Mouse (Mus musculus) intestine, postnatal 0 days (tissue): ENCODE measurements around the gene Trim38. TPM values are rescaled to one million over a fixed set of nuclear protein-coding genes. Genes with fewer than 3 reads are reported as not detected.

Source experiments
- ATAC-seq: fragments of 200-750 bp; cut with Nextera tagmentation; 2 replicates; pipeline ENCODE4 v1.8.0; 2017; ENCODE audit warnings: mild to moderate bottlenecking, moderate TSS enrichment, moderate library complexity
- H3K27ac ChIP-seq: fragments of 300-500 bp; sonication (generic); 2 replicates; pipeline ENCODE4 v1.5.1; 2014; ENCODE audit warnings: mild to moderate bottlenecking, low read depth, low read length, moderate library complexity
- H3K27me3 ChIP-seq: fragments of 300-500 bp; sonication (generic); replicated peaks from 2 replicates; pipeline ENCODE4 v1.6.1; 2014; ENCODE audit warnings: low read length, mixed read lengths; ENCODE audit not compliant: control insufficient read depth, insufficient read depth
- H3K36me3 ChIP-seq: fragments of 300-500 bp; sonication (generic); 2 replicates; pipeline ENCODE4 v1.6.1; 2014; ENCODE audit warnings: mild to moderate bottlenecking, moderate library complexity; ENCODE audit not compliant: control insufficient read depth, insufficient read depth
- H3K4me1 ChIP-seq: fragments of 300-500 bp; sonication (generic); replicated peaks from 2 replicates; pipeline ENCODE4 v1.6.1; 2014; ENCODE audit warnings: antibody characterized with exemption, low read length, mixed read lengths; ENCODE audit not compliant: control insufficient read depth, insufficient read depth
- H3K4me2 ChIP-seq: fragments of 300-500 bp; sonication (generic); replicated peaks from 2 replicates; pipeline ENCODE4 v1.6.1; 2014; ENCODE audit warnings: low read depth, mild to moderate bottlenecking, moderate library complexity
- H3K4me3 ChIP-seq: fragments of 300-500 bp; sonication (generic); 2 replicates; pipeline ENCODE4 v1.5.1; 2014; ENCODE audit warnings: low read depth, low read length
- H3K9ac ChIP-seq: fragments of 300-500 bp; sonication (generic); 2 replicates; pipeline ENCODE4 v1.6.1; 2014; ENCODE audit warnings: mild to moderate bottlenecking, low read depth, low read length
- H3K9me3 ChIP-seq: fragments of 300-500 bp; sonication (generic); 2 replicates; pipeline ENCODE4 v1.6.1; 2016; ENCODE audit warnings: mixed run types; ENCODE audit not compliant: control insufficient read depth
- CTCF ChIP-seq: sonication (generic); IDR thresholded peaks from 2 replicates; pipeline ENCODE4 v1.5.1; 2016; ENCODE audit warnings: low read depth, mild to moderate bottlenecking, control low read depth, antibody characterized with exemption, moderate library complexity
- WGBS: fragments of 180-500 bp; shearing (Covaris S2); extraction: QIAGEN DNeasy Blood & Tissue Kit; methylation state at CpG from one replicate; pipeline ENCODE4 v1.1.7; 2014; 5-methylcytosine and 5-hydroxymethylcytosine counted together
- polyA plus RNA-seq: library from polyadenylated mRNA; unstranded; fragments of >200 nt; fragmentation: Nextera tagmentation; extraction: Ambion mirVana; gene quantifications from 2 replicates; pipeline ENCODE4 v1.2.1, GENCODE M21; 2015

Trim38 gene
- polyA plus RNA-seq, 1 experiment from 2014 or later = not detected

DNA sequence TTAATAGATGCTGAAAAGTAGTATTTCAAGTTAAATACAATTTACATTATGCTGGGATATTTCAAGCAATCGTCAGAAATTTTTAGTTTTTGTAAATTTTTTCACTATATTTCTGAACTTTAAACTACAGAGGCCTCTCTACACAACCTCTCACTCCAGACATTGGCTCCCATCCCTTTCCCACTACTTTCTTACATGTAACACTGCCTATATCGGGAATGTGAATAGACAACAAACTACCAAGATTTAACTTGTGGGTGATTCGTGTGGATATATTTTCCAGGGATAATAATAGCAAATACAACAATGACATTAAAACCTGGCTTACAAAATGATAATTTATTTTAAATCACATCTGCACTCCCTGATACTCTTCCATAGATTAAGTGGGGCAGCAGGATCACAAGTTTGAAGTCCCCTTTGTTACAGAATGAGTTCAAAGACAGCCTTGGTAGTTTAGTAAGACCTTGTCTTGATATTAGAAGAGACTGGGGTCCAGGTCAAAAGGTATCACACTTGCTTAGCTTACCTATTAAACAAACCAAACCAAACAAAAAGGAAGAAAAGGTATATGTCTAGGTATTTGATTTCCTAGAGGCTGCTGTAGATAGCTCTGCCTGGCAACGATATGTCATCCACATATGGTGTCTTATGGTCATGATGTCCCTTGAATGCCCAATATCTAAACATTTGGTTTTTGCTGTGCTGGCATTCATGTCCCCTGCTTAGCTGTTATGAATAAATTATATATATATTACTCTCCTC, 16.2 kb upstream of the Trim38 start:
- WGBS = 52% methylated on average over 4 of the region's 4 CpGs
- Histone ChIP-seq H3K4me3 (no peak overlapping the region), H3K27ac (no peak overlapping the region), H3K36me3 (no peaks in the 10 kb centered on the region), H3K9me3 (no peaks in the 10 kb centered on the region), H3K9ac (no peak overlapping the region), H3K4me1 (no peaks in the 10 kb centered on the region), H3K4me2 (no peak overlapping the region; the same call in 1 of the 2 replicates), H3K27me3 (no peaks in the 10 kb centered on the region)
- no peak for TF ChIP-seq CTCF
- no peak for ATAC-seq

- Histone ChIP-seq H3K9ac (no peak overlapping the region), H3K36me3 (no peaks in the 10 kb centered on the region), H3K9me3 (no peaks in the 10 kb centered on the region), H3K27ac (no peak overlapping the region), H3K4me3 (no peak overlapping the region), H3K4me2 (no peak overlapping the region), H3K4me1 (no peaks in the 10 kb centered on the region), H3K27me3 (no peaks in the 10 kb centered on the region)
- no peak for TF ChIP-seq CTCF
- ATAC-seq = no peak
Observed at GRCm38 (mm10) chr13:23755000-23755399, 14.7 kb upstream of the Trim38 start.

DNA sequence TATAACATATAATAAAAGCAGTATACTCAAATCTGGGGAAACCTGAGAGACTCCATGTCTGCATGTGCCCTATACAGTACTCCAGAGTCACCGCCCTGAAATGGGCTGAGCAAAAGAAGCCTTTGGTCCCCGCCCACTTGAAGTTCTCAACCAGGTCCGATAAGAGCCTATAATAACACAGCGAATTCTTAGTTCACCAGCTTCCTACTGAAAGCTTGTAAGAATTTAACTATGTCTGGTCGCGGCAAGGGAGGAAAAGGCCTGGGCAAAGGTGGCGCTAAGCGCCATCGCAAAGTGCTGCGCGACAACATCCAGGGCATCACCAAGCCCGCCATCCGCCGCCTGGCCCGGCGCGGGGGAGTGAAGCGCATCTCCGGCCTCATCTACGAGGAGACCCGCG, 12.9 kb upstream of the Trim38 start, which contains the start of gene Hist1h4b:
TSS of gene Hist1h4b (plus strand) at position 224 of the 400 bp plus-strand sequence.
- under 1% methylated on average over 15 of the region's 22 CpGs for WGBS
- peaks cover 5% of the 10 kb centered on the region; the same call in 1 of the 2 replicates for H3K4me1 ChIP-seq
- H3K27ac ChIP-seq = peak within 1 kb of the TSS; percentile 74
- H3K9me3 ChIP-seq = no peaks in the 10 kb centered on the region
- no peaks in the 10 kb centered on the region for H3K27me3 ChIP-seq
- peak within 1 kb of the TSS; percentile 66 for H3K4me2 ChIP-seq
- 0 out of 2 replicates have a peak within 1 kb of the TSS, but pooled peaks have one; percentile 17 for H3K9ac ChIP-seq
- no peak; the same call in 1 of the 2 replicates for TF ChIP-seq CTCF
- no peaks in the 10 kb centered on the region for H3K36me3 ChIP-seq
- peak; percentile 71 for ATAC-seq
- H3K4me3 ChIP-seq = peak within 1 kb of the TSS; percentile 36

DNA sequence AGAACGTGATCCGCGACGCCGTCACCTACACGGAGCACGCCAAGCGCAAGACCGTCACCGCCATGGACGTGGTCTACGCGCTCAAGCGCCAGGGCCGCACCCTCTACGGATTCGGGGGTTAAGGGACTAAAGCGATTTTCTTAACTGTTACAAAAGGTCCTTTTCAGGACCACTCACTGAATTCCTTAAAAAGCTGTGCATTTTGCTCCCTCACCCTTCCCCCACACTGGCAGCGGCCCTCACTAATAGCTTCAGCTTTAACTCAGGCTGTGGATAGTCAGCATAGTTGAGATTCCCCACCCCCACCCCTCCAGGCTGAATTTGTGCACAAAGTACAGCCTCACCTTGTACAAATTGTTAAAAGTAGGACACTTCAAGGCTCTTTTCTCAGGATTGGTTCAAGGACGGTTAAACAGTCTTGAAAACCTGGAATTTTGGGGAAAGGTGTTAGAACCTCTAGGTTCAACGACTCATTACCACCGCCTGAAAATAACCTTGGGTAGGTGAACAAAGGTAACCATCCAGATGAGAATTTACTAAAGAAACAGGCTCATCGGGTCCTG, 12.4 kb upstream of the Trim38 start:
- Histone ChIP-seq H3K36me3 (no peaks in the 10 kb centered on the region), H3K4me3 (peak overlapping the region; percentile 36), H3K27me3 (no peaks in the 10 kb centered on the region), H3K4me1 (peaks cover 5% of the 10 kb centered on the region; the same call in 1 of the 2 replicates), H3K9ac (0 out of 2 replicates have a peak overlapping the region, but pooled peaks have one; percentile 17), H3K27ac (peak overlapping the region; percentile 74), H3K9me3 (no peaks in the 10 kb centered on the region), H3K4me2 (peak overlapping the region; percentile 66)
- TF ChIP-seq CTCF = no peak
- WGBS = under 1% methylated on average over 15 of the region's 23 CpGs
- peak; percentile 23 for ATAC-seq

- Histone ChIP-seq H3K27ac (no peak overlapping the region), H3K9me3 (no peaks in the 10 kb centered on the region), H3K36me3 (no peaks in the 10 kb centered on the region), H3K4me3 (no peak overlapping the region), H3K4me2 (peak overlapping the region; percentile 66; the same call in 1 of the 2 replicates), H3K9ac (no peak overlapping the region), H3K4me1 (peaks cover 5% of the 10 kb centered on the region; the same call in 1 of the 2 replicates), H3K27me3 (no peaks in the 10 kb centered on the region)
- no peak for TF ChIP-seq CTCF
- ATAC-seq = no peak
- WGBS = 41% methylated on average over 3 of the region's 3 CpGs
Observed at GRCm38 (mm10) chr13:23757921-23758320, 11.8 kb upstream of the Trim38 start.

- H3K9me3 ChIP-seq = no peaks in the 10 kb centered on the region
- no peak overlapping the region for H3K4me3 ChIP-seq
- H3K4me1 ChIP-seq = peaks cover 10% of the 10 kb centered on the region
- H3K36me3 ChIP-seq = no peaks in the 10 kb centered on the region
- 82% methylated on average over 3 of the region's 3 CpGs for WGBS
- H3K9ac ChIP-seq = no peak overlapping the region
- no peak overlapping the region for H3K27ac ChIP-seq
- no peak for TF ChIP-seq CTCF
- no peak for ATAC-seq
- no peak overlapping the region for H3K4me2 ChIP-seq
- H3K27me3 ChIP-seq = no peaks in the 10 kb centered on the region
Observed at GRCm38 (mm10) chr13:23759251-23759771, 10.4 kb upstream of the Trim38 start.
